Mouse (Mus musculus) thymus, adult 2 months (tissue): ENCODE measurements at regions not wholly inside any gene's neighbourhood (a gene's known extent, or its start where the extent isn't known, plus 50 kb on each side); places are given as distances from the start of the nearest gene placed in this dataset.

Experiments used
- DNase-seq: peaks from one replicate; pipeline ENCODE4 v3.0.0; 2021
- H3K27ac ChIP-seq: fragments of 200-500 bp; 2 replicates; pipeline ENCODE4 v1.5.1; 2012; ENCODE audit warnings: low read length, control low read depth; ENCODE audit not compliant: control insufficient read depth, insufficient read depth
- H3K27me3 ChIP-seq: fragments of 200-500 bp; 2 replicates; pipeline ENCODE4 v1.6.1; 2012; ENCODE audit warnings: mild to moderate bottlenecking, low read length, moderate library complexity, mixed read lengths; ENCODE audit not compliant: control insufficient read depth, insufficient read depth
- H3K36me3 ChIP-seq: fragments of 200-500 bp; 2 replicates; pipeline ENCODE4 v1.6.1; 2012; ENCODE audit warnings: mild to moderate bottlenecking, low read length, moderate library complexity; ENCODE audit not compliant: control insufficient read depth, insufficient read depth
- H3K4me1 ChIP-seq: fragments of 200-500 bp; replicated peaks from 2 replicates; pipeline ENCODE4 v1.6.1; 2012; ENCODE audit warnings: low read length; ENCODE audit not compliant: control insufficient read depth, insufficient read depth
- H3K4me3 ChIP-seq: fragments of 200-500 bp; 2 replicates; pipeline ENCODE4 v1.5.1; 2012; ENCODE audit warnings: mild to moderate bottlenecking, low read length, control low read depth, moderate library complexity; ENCODE audit not compliant: control insufficient read depth, insufficient read depth
- CTCF ChIP-seq: fragments of 200-500 bp; IDR thresholded peaks from 2 replicates; pipeline ENCODE4 v1.5.1; 2012; ENCODE audit warnings: mild to moderate bottlenecking, control low read depth, low read length, moderate library complexity, borderline replicate concordance; ENCODE audit not compliant: control insufficient read depth, poor library complexity, insufficient read depth; ENCODE audit errors: extremely low read depth
- POLR2A ChIP-seq: fragments of 200-500 bp; IDR thresholded peaks from 2 replicates; pipeline ENCODE4 v1.6.1; 2012; ENCODE audit warnings: mild to moderate bottlenecking, low read length, control low read depth, moderate library complexity; ENCODE audit not compliant: control insufficient read depth, poor library complexity, insufficient read depth; ENCODE audit errors: extremely low read depth
- WGBS: fragments of 180-500 bp; shearing (Covaris S2); methylation state at CpG from one replicate; pipeline ENCODE4 v1.1.7; 2018; 5-methylcytosine and 5-hydroxymethylcytosine counted together

DNA sequence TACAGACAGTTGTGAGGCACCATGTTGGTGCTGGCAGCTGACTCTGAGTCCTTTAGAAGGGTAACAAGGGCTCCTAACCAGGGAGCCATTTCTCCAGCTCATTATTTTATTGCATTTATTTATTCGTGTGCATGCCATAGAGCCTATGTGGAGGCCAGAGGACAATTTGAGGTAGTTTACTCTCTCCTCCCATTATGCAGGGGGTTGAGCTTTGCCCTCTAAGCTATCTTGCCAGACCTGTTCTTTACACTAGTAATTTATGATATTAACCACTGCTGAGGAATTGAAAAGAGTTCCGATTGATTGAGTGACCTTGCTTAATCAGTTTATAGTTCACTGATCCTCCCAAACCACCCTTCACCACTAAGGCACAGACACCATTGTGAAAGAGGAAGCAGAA, 290.8 kb downstream of the Rnf144a start:
- Histone ChIP-seq H3K27me3 (no peaks in the 10 kb centered on the region), H3K4me1 (no peaks in the 10 kb centered on the region), H3K36me3 (no peaks in the 10 kb centered on the region), H3K4me3 (no peak overlapping the region), H3K27ac (no peak overlapping the region)
- WGBS = 98% methylated on average over 2 of the region's 2 CpGs
- no peak for TF ChIP-seq POLR2A
- no peak for DNase-seq

DNA sequence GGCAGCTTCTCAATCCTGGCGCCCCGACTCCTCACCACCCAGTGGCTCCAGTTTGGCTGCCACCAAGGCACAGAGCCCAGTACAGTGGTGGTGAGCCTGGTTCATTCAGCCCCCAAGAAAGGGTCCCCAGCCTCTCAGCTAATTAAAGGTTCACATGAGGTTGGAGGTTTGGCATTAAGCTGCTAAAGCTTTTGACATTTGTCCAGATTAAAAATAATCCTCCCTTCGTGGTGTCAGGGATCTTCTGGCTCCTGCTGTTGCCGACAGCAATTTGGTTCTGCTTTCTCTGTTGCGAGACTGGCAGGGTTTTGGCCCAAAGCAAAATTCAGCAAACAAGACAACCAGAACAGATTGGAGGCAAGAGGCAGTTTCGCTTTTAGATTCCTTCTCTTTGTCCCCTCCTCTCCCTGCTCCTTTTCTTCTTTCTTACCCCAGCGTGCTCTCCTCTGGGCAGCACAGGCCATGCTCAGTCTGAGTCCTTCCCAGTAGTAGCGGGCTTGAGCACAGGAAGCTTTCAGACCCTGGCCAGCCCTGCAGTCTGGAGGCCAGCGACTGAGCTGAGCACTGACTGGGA, 299.6 kb downstream of the Rnf144a start:
- Histone ChIP-seq H3K4me1 (no peaks in the 10 kb centered on the region), H3K27me3 (no peaks in the 10 kb centered on the region), H3K36me3 (no peaks in the 10 kb centered on the region), H3K27ac (no peak overlapping the region), H3K4me3 (no peak overlapping the region)
- no peak for TF ChIP-seq CTCF
- TF ChIP-seq POLR2A = no peak
- WGBS = 68% methylated on average over 9 of the region's 9 CpGs
- no peak for DNase-seq

DNA sequence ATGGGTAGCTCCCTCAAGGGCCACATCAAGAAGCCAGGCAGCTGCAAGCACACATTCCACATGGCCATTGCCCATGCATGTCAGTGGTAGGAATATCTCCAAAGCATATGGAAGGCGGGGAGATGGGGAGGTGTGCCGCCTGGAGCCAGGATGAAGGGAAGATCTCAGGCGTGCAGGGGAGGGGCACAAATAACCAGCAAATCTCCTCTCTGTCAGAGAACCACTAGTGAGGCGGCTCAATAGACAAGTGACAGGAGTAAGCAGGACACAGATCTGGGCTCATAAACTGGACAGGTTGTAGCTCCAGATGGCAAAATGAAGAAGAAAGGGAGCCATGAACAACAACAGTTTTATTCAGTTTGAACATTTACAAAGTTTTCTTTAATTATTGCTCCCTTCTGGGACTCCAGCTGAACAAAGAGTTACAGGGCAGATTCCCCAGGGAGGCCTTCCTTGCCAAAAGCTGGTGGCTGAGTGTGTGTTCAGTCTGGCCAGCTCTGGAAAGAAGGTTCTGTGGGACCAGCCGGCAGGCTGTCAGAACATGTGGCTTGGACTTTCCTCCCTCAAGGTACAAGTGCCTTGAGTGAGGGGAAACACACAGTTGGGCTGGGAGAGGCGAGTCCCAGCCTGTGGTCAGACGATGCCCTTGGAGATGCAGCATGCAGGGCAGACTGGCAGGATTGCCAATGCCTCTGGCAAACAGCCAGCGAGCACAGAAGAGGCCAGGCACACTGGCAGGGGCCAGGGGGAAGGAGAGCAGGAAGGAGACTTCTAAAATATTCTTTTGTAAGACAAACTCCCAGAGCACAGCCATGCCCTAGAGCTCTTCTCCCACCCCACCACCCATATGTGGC, 302.7 kb downstream of the Rnf144a start:
- no peak overlapping the region for H3K4me3 ChIP-seq
- H3K36me3 ChIP-seq = no peaks in the 10 kb centered on the region
- TF ChIP-seq CTCF (no peak), POLR2A (no peak)
- 64% methylated on average over 8 of the region's 8 CpGs for WGBS
- H3K27ac ChIP-seq = no peak overlapping the region
- DNase-seq = no peak
- no peaks in the 10 kb centered on the region for H3K27me3 ChIP-seq
- H3K4me1 ChIP-seq = no peaks in the 10 kb centered on the region

DNA sequence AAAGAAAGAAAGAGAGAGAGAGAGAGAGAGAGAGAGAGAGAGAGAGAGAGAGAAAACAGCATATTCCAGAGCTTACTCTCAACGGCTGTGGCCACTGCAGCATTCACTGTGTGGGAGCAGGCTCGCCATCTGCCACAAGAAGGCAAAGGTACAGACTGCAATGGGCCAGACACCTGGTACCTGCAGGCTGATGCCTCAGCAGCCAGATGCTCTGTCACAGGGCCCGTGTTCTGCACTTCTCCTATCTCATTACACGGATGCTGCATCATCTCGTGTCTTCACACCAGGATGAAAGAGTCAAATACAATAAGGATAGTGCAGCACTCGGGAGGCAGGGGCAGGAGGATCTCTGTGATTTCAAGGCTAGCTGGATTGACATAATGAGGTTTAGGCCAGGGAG, 305.2 kb downstream of the Rnf144a start:
- no peak for DNase-seq
- Histone ChIP-seq H3K4me1 (no peaks in the 10 kb centered on the region), H3K27ac (no peak overlapping the region), H3K27me3 (no peaks in the 10 kb centered on the region), H3K4me3 (no peak overlapping the region), H3K36me3 (no peaks in the 10 kb centered on the region)
- no peak for TF ChIP-seq CTCF
- no peak for TF ChIP-seq POLR2A
- WGBS = 90% methylated on average over 6 of the region's 6 CpGs

GRCm38 (mm10) chr12:26104372-26104771, 310.7 kb downstream of the Rnf144a start:
- Histone ChIP-seq H3K27me3 (no peaks in the 10 kb centered on the region), H3K27ac (no peak overlapping the region), H3K4me3 (no peak overlapping the region), H3K36me3 (no peaks in the 10 kb centered on the region), H3K4me1 (no peaks in the 10 kb centered on the region)
- 85% methylated on average over 3 of the region's 3 CpGs for WGBS
- DNase-seq = no peak
- no peak for TF ChIP-seq POLR2A
- TF ChIP-seq CTCF = no peak

DNA sequence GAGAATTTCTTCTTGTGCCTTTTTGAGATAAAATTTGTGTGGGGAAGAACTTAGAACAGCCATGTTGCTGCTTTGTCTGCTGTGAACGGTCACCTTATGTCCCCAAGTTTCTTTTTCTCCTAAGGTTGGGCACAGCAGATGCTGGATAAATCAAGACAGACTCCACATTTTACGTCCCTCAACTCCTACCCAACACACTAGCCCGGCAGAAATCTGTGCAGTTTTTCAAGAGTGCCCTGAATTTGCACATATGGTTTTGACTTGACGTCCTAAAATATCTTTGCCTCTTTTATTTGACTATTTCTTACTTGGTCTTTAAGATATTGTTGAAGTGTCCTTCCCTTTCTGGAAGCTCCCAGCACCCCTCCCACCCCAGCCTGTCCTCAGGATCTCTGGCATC, 312.7 kb downstream of the Rnf144a start:
- 89% methylated on average over 4 of the region's 4 CpGs for WGBS
- Histone ChIP-seq H3K27ac (no peak overlapping the region), H3K27me3 (no peaks in the 10 kb centered on the region), H3K36me3 (no peaks in the 10 kb centered on the region), H3K4me1 (no peaks in the 10 kb centered on the region), H3K4me3 (no peak overlapping the region)
- no peak for TF ChIP-seq CTCF
- TF ChIP-seq POLR2A = no peak
- DNase-seq = no peak
